Mouse (Mus musculus) large intestine, adult 2 months (tissue): Measurements from ENCODE around the gene Rft1. TPM values are rescaled to one million over a fixed set of nuclear protein-coding genes. Genes with fewer than 3 reads are reported as not detected.
A peak's percentile ranks its signal among the peaks of the same experiment; 100 is the strongest.

ENCODE experiments used
- DNase-seq: peaks from one replicate; pipeline ENCODE4 v3.0.0-alpha.2; 2012; ENCODE audit warnings: low read depth, low spot score
- WGBS: fragments of 180-500 bp; shearing (Covaris S2); methylation state at CpG from one replicate; pipeline ENCODE4 v1.1.7; 2018; 5-methylcytosine and 5-hydroxymethylcytosine counted together
- polyA plus RNA-seq: library from polyadenylated mRNA; depleted of rRNA; stranded (reverse); fragments of >200 nt; gene quantifications from 2 replicates; pipeline ENCODE4 v1.2.3, GENCODE M21; 2012

The Rft1 gene
- polyA plus RNA-seq, 1 experiment: 9.1 TPM

- no peak for DNase-seq
These were observed 25.9 kb upstream of the Rft1 start for GRCm38 (mm10) chr14:30628235-30628634.

DNA sequence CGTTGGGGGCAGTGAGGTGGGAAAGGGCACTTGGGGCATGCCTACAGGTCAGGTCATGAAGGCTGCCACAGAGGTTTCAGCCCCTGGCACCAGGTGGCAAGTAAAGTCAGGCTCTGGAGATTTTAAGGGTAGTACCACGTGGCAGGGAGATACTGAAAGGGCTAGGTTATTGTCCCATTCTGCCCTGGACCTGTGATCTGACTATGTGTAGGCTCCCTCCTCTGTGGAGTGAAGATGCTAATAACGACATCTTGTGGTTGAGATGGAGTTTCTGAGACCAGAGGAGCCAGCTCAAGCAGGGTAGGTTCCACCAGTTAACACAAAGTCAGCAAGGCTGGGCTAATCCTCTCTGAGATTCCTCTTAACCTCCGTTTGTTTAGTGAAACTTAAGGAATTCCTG, 24.3 kb upstream of the Rft1 start:
- no peak for DNase-seq
- WGBS: 48% methylated on average over 4 of the region's 4 CpGs

More at GRCm38 (mm10) chr14:30628235-30628634, 25.9 kb upstream of the Rft1 start:
- WGBS: 35% methylated on average over 5 of the region's 5 CpGs

DNA sequence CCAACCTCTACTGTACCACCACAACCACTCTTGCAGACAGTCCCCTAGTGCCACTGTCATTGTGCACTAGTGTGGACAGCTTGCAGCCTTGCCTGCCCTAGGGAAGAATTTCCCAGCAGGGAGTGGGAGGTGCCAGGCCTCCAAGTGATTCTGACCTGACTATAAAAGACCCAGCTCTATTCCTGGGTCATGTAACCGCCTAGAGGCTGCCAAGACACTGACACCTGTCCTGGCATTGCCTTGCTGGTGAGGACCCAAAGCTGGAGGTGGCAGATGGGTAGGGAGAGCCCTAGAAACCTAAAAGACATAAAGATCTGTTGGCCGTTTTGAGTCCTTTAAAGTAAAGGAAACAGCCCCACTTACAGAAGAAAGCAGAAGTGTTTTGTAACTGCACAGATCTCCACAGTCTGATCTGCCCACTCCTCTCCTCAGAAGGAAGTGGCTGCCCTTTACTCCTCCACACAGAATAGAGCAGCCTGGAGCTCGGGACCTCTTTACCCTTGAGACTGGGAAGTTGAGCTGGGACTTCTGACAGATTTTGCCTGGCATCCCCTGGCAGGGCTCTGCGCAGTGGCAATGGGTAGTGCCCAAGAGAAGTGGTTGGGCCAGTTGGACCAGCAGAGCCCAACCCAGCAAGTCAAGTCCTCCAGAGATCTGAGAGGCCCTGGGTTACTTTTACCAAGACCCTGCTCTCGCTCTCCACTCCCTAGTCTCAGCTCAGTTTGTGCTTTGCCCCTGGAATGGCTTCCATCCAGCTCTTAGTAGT, 23.2 kb upstream of the Rft1 start:
- WGBS: 33% methylated on average over 5 of the region's 5 CpGs
- DNase-seq: no peak

GRCm38 (mm10) chr14:30631834-30632233, 22.3 kb upstream of the Rft1 start:
- no peak for DNase-seq
- 54% methylated on average over 2 of the region's 2 CpGs for WGBS

- DNase-seq: no peak
- 75% methylated on average over 7 of the region's 7 CpGs for WGBS
These were observed 20.5 kb upstream of the Rft1 start for GRCm38 (mm10) chr14:30633708-30634107.

DNA sequence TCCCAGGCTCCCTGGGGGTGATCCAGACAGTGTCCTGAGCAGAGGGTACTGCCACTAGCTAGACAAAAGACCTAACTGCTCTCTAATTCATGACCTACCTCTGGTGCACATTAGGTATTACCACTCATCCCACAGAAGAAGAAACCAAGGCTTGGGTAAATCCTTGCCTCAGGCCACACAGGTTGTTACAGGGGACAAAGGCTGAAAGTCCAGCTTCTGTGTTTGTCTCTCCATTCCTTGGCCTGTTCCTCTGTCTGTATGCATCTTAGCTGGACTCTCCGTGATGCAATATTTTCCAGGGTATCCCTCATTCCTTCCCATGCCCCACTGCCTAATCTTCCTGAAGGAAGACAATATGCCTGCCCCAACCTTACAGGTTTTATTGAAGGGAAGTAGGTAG, 19.7 kb upstream of the Rft1 start:
- no peak for DNase-seq
- WGBS: 73% methylated on average over 1 of the region's 1 CpGs

DNA sequence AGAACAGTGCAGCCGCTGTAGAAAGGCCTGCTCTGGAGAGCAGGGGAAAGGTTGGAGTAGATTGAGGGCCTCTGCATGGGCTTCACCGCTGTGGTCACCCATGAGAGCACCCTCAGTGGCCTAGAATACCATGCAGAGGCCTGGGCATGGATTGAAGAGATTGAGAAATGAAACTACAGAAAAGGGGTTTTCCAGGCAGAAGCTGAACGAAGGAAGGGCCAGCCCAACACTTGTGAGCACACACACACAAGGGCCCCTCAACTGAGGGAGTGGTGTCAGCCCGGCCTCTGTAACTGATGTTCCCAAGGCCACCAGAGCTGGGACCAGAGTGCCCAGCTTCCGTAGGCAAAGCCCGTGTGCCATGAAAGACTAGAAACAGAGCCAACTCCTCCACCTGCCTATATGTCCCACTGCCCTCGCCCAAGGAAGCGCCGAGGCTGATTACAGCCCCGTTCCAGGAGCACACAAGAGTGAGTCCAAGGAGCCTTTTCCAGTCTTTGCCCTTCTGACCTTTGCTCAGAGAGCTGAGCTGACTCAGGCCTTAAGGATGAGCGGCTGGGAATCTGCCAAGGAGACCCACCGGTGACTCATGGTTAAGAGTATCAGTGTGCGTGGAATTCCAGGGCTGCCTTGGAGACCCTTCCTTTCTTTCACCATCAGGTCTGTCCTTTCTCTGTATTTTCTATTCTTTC, 18.8 kb upstream of the Rft1 start:
- WGBS: 32% methylated on average over 13 of the region's 13 CpGs

DNA sequence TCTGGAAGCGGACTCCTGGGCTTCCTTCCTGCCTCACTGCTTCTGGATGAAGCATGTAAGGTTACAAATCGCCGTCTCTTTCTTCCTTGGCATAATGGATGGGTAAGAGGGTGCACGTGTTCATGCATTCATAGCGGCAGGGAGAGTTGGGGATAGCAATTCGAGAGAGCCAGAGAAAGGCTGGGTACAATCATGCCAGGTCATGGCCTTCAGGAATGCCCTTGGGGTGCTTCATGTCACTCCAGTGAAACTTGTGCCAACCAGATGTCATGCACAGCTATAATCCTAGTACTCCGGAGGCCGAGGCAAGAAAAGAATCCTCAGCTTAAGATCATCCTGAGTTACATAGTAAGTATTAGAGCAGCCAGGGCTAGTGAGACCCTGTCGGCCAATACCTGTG, 17.7 kb upstream of the Rft1 start:
- DNase-seq: no peak
- 62% methylated on average over 9 of the region's 9 CpGs for WGBS

More for the DNA sequence above, 18.8 kb upstream of the Rft1 start:
- no peak for DNase-seq

DNA sequence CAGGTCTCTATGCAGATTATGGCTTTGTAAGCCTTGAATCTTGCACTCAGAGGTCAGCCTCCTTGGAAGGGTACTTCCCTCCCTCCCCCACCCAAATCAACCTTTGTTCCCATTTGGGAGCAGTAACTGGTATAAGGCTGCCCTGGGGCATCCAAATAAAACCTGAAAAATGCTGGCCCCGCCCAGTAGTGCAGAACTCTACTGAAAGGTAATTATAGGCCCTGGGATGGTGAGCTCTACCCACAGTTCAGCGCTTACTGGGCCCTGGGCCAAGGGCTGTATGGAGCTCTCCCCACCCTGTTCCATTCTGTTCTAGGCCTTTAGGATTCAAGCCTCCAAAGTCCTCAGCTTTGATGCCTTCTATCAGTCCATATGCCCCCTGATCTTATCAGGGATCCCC, 17.1 kb upstream of the Rft1 start:
- DNase-seq: peak; percentile 98
- whole genome bisulfite sequencing: 39% methylated on average over 2 of the region's 2 CpGs

- 55% methylated on average over 4 of the region's 4 CpGs for WGBS
- no peak for DNase-seq
These were observed 16.2 kb upstream of the Rft1 start for GRCm38 (mm10) chr14:30638009-30638408.

DNA sequence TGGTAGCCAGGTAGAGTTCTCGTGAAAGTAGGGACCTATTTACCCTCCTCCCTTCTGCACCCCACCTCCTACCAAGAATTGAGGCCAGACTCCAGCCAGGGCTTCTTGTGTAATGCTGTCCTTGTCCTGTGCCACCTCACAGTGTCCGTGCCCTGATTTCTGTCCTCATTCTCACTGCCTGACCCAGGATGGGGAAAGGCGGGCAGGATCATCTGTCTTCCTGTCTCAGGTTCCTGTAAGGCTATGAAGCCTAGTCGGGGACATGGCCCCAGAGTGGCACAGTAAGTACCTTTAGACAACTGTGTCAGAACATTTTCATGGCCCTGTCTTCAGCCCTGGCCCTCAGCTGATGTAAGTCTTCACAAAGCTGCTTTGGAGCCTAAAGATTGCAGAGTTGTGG, 15.5 kb upstream of the Rft1 start:
- DNase-seq: no peak
- WGBS: 84% methylated on average over 4 of the region's 4 CpGs

DNA sequence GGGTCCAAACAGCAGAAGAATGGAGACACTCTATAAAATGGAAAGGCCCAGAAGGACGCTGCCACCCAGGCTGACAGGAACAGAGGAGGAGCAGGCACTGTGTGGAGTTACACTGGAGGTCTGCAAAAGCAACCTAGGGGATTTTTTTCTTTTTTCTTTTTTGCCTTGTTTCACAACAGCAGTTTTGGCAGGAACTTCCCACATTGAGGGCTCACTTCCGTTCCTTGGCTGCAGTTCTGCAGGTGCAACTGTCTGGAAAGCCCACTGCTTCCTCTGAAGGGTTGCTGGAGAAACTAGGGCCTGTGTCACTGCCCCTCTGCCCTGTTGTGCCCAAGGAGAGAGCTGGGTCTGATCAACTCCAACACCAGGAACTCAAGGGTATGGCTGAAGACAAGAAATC, 12.4 kb upstream of the Rft1 start:
- no peak for DNase-seq
- WGBS: 68% methylated on average over 2 of the region's 2 CpGs

GRCm38 (mm10) chr14:30644026-30644425, 10.1 kb upstream of the Rft1 start:
- no peak for DNase-seq
- 95% methylated on average over 2 of the region's 2 CpGs for WGBS

GRCm38 (mm10) chr14:30645066-30645465, 9.1 kb upstream of the Rft1 start:
- no peak for DNase-seq
- WGBS: 67% methylated on average over 8 of the region's 8 CpGs

DNA sequence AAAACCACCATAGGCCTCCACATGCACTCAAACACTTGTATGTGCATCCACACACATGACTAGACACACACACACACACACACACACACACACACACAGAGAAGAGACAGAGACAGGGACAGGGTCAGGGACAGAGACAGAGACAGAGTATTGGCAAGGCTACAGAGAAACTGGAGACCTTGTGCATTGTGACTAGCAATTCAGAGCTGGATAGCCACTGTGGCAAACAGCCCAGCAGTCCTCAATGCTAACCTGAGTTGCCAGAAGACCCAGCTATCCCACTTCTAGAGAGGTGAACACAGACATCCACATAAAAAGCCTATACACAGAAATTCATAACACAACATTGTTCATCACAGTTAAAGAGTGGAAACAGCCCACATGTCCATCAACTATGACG, 7.7 kb upstream of the Rft1 start:
- no peak for DNase-seq
- 10% methylated on average over 1 of the region's 1 CpGs for whole genome bisulfite sequencing

GRCm38 (mm10) chr14:30648478-30648877, 5.7 kb upstream of the Rft1 start:
- DNase-seq: no peak
- 56% methylated on average over 3 of the region's 3 CpGs for WGBS

- no peak for DNase-seq
- WGBS: 94% methylated on average over 8 of the region's 8 CpGs
These were observed 4.4 kb upstream of the Rft1 start for GRCm38 (mm10) chr14:30649745-30650144.

- WGBS: 6% methylated on average over 4 of the region's 4 CpGs
- DNase-seq: peak; percentile 75
These were observed 3.2 kb upstream of the Rft1 start for GRCm38 (mm10) chr14:30650969-30651368.

GRCm38 (mm10) chr14:30654691-30655228, 600 bp downstream of the Rft1 start:
- WGBS: 19% methylated on average over 4 of the region's 4 CpGs
- DNase-seq: no peak

DNA sequence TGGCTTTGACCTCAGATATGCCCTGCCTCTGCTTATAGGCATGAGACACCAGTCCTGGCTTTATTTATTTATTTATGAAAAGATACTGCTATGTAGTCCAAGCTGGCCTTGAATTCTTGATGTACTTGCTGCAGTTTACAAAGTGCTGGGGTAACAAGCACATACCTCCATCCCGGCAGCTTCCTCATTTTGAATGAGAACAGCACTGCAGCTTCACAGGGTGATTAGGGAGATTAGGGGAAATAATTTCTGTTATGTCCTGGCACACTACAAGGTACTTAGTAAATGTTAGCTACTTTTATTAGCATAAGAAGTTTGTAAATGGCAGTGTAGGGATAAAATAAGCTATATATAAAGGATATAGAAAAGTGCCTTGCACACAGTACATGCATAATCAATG, 1.4 kb downstream of the Rft1 start:
- 86% methylated on average over 1 of the region's 1 CpGs for WGBS
- DNase-seq: no peak

GRCm38 (mm10) chr14:30666061-30666460, 11.9 kb downstream of the Rft1 start:
- DNase-seq: no peak
- 27% methylated on average over 3 of the region's 3 CpGs for WGBS
